Mouse (Mus musculus) lung, embryonic 14.5 days (tissue): ENCODE results near the gene Pla1a. TPM values are rescaled to one million over a fixed set of nuclear protein-coding genes. Genes with fewer than 3 reads are reported as not detected.
A peak's percentile ranks its signal among the peaks of the same experiment; 100 is the strongest.

Experiments
- ATAC-seq: fragments of 200-750 bp; cut with Nextera tagmentation; 2 replicates; pipeline ENCODE4 v1.8.0; 2017; ENCODE audit warnings: mild to moderate bottlenecking, moderate TSS enrichment, moderate library complexity; ENCODE audit not compliant: insufficient read depth
- DNase-seq: peaks from one replicate; pipeline ENCODE4 v3.0.0-alpha.2; 2015
- H3K27ac ChIP-seq: fragments of 300-500 bp; sonication (generic); 2 replicates; pipeline ENCODE4 v1.5.1; 2014; ENCODE audit warnings: low read depth, mild to moderate bottlenecking, moderate library complexity
- H3K27me3 ChIP-seq: fragments of 300-500 bp; sonication (generic); 2 replicates; pipeline ENCODE4 v1.6.1; 2014; ENCODE audit warnings: low read length, control low read depth; ENCODE audit not compliant: insufficient read depth
- H3K36me3 ChIP-seq: fragments of 300-500 bp; sonication (generic); 2 replicates; pipeline ENCODE4 v1.6.1; 2014; ENCODE audit warnings: control low read depth; ENCODE audit not compliant: insufficient read depth
- H3K4me1 ChIP-seq: fragments of 300-500 bp; sonication (generic); 2 replicates; pipeline ENCODE4 v1.6.1; 2014; ENCODE audit warnings: antibody characterized with exemption, control low read depth; ENCODE audit not compliant: insufficient read depth
- H3K4me2 ChIP-seq: fragments of 300-500 bp; sonication (generic); 2 replicates; pipeline ENCODE4 v1.6.1; 2014; ENCODE audit warnings: mild to moderate bottlenecking
- H3K4me3 ChIP-seq: fragments of 300-500 bp; sonication (generic); 2 replicates; pipeline ENCODE4 v1.5.1; 2014; ENCODE audit warnings: low read depth, low read length
- H3K9ac ChIP-seq: fragments of 300-500 bp; sonication (generic); 2 replicates; pipeline ENCODE4 v1.6.1; 2014
- H3K9me3 ChIP-seq: fragments of 300-500 bp; sonication (generic); 2 replicates; pipeline ENCODE4 v1.6.1; 2016; ENCODE audit warnings: low read depth, low read length, control low read depth
- CTCF ChIP-seq: IDR thresholded peaks from 2 replicates; pipeline ENCODE4 v1.5.1; 2016; ENCODE audit warnings: antibody characterized with exemption, low read depth
- WGBS: fragments of 180-500 bp; shearing (Covaris S2); extraction: QIAGEN DNeasy Blood & Tissue Kit; methylation state at CpG from one replicate; pipeline ENCODE4 v1.1.7; 2014; 5-methylcytosine and 5-hydroxymethylcytosine counted together
- polyA plus RNA-seq: library from polyadenylated mRNA; unstranded; fragments of >200 nt; fragmentation: Nextera tagmentation; extraction: Ambion mirVana; gene quantifications from 2 replicates; pipeline ENCODE4 v1.2.1, GENCODE M21; 2014

The Pla1a gene
- polyA plus RNA-seq, 1 experiment from 2014 or later: 0.14 TPM

- no peak for TF ChIP-seq CTCF
- no peak overlapping the region for H3K4me2 ChIP-seq
- H3K36me3 ChIP-seq: no peaks in the 10 kb centered on the region
- no peaks in the 10 kb centered on the region for H3K9me3 ChIP-seq
- no peak overlapping the region for H3K4me3 ChIP-seq
- H3K4me1 ChIP-seq: peaks cover 9% of the 10 kb centered on the region; the same call in 1 of the 2 replicates
- 88% methylated on average over 7 of the region's 7 CpGs for WGBS
- H3K27me3 ChIP-seq: no peaks in the 10 kb centered on the region
- no peak overlapping the region for H3K9ac ChIP-seq
- no peak overlapping the region for H3K27ac ChIP-seq
- ATAC-seq: no peak
- no peak for DNase-seq
These were observed 29.3 kb downstream of the Pla1a start for GRCm38 (mm10) chr16:38403639-38404038.

GRCm38 (mm10) chr16:38401468-38401867 lies 31.5 kb downstream of the Pla1a start:
- no peak for TF ChIP-seq CTCF
- WGBS: 72% methylated on average over 6 of the region's 6 CpGs
- peaks cover 9% of the 10 kb centered on the region; the same call in 1 of the 2 replicates for H3K4me1 ChIP-seq
- no peaks in the 10 kb centered on the region for H3K9me3 ChIP-seq
- H3K27me3 ChIP-seq: no peaks in the 10 kb centered on the region
- H3K4me3 ChIP-seq: no peak overlapping the region
- ATAC-seq (no peak), DNase-seq (no peak)
- H3K9ac ChIP-seq: no peak overlapping the region
- no peak overlapping the region for H3K27ac ChIP-seq
- H3K4me2 ChIP-seq: no peak overlapping the region
- no peaks in the 10 kb centered on the region for H3K36me3 ChIP-seq

DNA sequence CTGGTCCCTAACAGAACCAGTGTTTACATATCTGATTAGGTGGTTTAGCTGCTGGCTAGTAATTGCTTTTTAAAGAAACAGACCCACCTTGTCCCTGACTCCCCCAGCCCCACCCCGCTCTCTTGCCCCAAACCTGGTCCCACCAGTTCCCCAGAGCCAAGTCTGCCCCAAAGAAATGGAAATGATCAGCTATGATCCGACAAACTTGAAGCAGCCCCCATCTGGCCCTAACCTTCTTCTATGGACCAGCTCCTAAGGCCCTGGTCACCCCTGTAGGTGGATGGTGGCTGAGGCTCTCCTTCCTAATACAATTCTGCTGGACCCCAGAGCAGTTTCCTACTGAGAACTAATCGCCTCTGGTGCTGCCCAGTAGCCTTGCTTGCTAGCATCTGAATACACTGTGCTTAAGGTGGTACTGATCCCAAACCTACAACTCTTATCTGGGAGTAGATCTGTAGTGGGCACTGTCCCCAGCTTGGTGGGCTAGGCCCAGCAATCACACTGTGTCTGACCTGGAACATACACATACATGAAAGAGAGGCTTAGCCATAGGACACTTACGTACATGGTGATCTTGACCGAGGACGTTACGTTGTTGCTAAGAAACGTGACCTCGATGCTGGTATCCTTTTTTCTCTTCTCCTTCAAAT lies 32.5 kb downstream of the Pla1a start:
- peaks cover 9% of the 10 kb centered on the region; the same call in 1 of the 2 replicates for H3K4me1 ChIP-seq
- 63% methylated on average over 9 of the region's 9 CpGs for WGBS
- H3K4me2 ChIP-seq: peak overlapping the region; percentile 62
- H3K9me3 ChIP-seq: no peaks in the 10 kb centered on the region
- H3K36me3 ChIP-seq: no peaks in the 10 kb centered on the region
- no peak for TF ChIP-seq CTCF
- H3K9ac ChIP-seq: peak overlapping the region; percentile 32; the same call in 1 of the 2 replicates
- H3K27me3 ChIP-seq: no peaks in the 10 kb centered on the region
- peak overlapping the region; percentile 19; the same call in 1 of the 2 replicates for H3K4me3 ChIP-seq
- no peak overlapping the region for H3K27ac ChIP-seq
- ATAC-seq (0 out of 2 replicates have a peak, but pooled peaks have one; percentile 12), DNase-seq (no peak)

DNA sequence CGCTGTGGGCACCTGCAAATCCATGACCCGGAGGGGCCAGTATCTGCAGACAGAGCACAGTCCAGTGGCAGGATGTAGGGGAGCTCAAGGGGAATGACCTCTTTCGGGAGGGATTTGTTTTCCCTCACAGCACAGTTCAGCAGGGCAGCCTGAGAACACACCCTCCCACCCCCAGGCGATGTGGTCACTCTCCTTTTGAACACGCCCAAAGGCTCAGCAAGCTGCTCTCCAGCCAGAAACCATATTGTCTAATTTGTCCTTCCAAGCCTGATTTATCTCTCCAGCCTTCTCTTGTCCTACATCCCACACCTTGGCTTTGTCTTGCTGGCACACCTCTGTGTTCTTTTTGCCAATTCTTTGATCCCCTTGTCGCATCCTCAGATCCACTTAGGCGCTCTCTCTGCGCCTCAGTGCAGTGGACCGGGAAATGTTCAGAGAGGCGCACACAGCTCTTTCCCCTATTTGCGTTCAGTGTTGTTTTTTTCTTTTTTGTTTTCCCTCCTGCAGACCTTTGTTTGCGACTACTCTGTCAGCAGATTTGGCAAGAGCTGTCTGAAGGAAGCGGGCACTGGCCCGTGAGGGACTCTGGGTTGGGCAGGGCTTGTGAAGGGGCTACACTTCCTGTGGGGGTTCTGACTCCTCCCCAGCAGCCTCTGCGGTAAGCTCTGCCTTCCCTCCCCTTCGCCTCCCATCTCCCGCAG lies 33.3 kb downstream of the Pla1a start:
- Histone ChIP-seq H3K36me3 (no peaks in the 10 kb centered on the region), H3K27ac (peak overlapping the region; percentile 21; the same call in 1 of the 2 replicates), H3K4me1 (peaks cover 9% of the 10 kb centered on the region; the same call in 1 of the 2 replicates), H3K4me3 (peak overlapping the region; percentile 19), H3K9ac (peak overlapping the region; percentile 32), H3K4me2 (peak overlapping the region; percentile 62), H3K9me3 (no peaks in the 10 kb centered on the region), H3K27me3 (no peaks in the 10 kb centered on the region)
- peak; percentile 75 for DNase-seq
- ATAC-seq: peak; percentile 83
- 22% methylated on average over 17 of the region's 17 CpGs for WGBS
- no peak for TF ChIP-seq CTCF

- WGBS: 70% methylated on average over 3 of the region's 3 CpGs
- H3K27ac ChIP-seq: peak overlapping the region; percentile 21; the same call in 1 of the 2 replicates
- H3K9me3 ChIP-seq: no peaks in the 10 kb centered on the region
- peaks cover 9% of the 10 kb centered on the region; the same call in 1 of the 2 replicates for H3K4me1 ChIP-seq
- no peaks in the 10 kb centered on the region for H3K27me3 ChIP-seq
- H3K4me2 ChIP-seq: no peak overlapping the region; the same call in 1 of the 2 replicates
- no peak for TF ChIP-seq CTCF
- H3K36me3 ChIP-seq: no peaks in the 10 kb centered on the region
- DNase-seq (no peak), ATAC-seq (peak; percentile 9; the same call in 1 of the 2 replicates)
- H3K9ac ChIP-seq: no peak overlapping the region
- H3K4me3 ChIP-seq: no peak overlapping the region
These were observed 33.9 kb downstream of the Pla1a start for GRCm38 (mm10) chr16:38399076-38399475.

GRCm38 (mm10) chr16:38398266-38398665 lies 34.7 kb downstream of the Pla1a start:
- no peak overlapping the region for H3K4me3 ChIP-seq
- no peak overlapping the region for H3K27ac ChIP-seq
- peaks cover 9% of the 10 kb centered on the region; the same call in 1 of the 2 replicates for H3K4me1 ChIP-seq
- TF ChIP-seq CTCF: no peak
- ATAC-seq (no peak), DNase-seq (no peak)
- no peaks in the 10 kb centered on the region for H3K9me3 ChIP-seq
- WGBS: 91% methylated on average over 6 of the region's 6 CpGs
- no peaks in the 10 kb centered on the region for H3K36me3 ChIP-seq
- H3K4me2 ChIP-seq: no peak overlapping the region
- no peak overlapping the region for H3K9ac ChIP-seq
- no peaks in the 10 kb centered on the region for H3K27me3 ChIP-seq

DNA sequence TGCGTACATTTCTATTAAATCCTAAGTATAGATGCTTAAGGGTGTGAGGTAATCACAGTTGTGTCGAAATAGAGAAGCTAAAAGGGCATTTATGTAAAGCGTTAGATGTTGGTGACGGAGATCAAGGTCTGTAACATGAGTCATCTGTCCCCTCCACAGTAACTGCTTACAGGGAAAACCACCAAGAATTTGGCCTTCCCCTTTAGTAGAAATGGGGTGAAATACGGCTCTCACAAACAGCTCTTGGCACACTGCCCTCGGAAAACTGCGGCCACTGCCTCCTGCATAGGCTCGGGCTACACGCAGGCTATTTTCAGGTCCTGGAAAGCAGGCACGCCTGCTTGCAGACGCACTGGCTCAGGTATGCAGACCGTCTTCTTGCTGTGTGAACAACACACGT lies 36.8 kb downstream of the Pla1a start:
- DNase-seq: peak; percentile 91
- H3K27me3 ChIP-seq: no peaks in the 10 kb centered on the region
- no peak overlapping the region for H3K4me3 ChIP-seq
- no peak overlapping the region for H3K9ac ChIP-seq
- WGBS: 27% methylated on average over 13 of the region's 13 CpGs
- no peaks in the 10 kb centered on the region for H3K36me3 ChIP-seq
- H3K27ac ChIP-seq: no peak overlapping the region
- peak overlapping the region; percentile 36 for H3K4me2 ChIP-seq
- peaks cover 9% of the 10 kb centered on the region; the same call in 1 of the 2 replicates for H3K4me1 ChIP-seq
- peak; percentile 58; the same call in 1 of the 2 replicates for ATAC-seq
- H3K9me3 ChIP-seq: no peaks in the 10 kb centered on the region
- TF ChIP-seq CTCF: no peak
